Mouse (Mus musculus) ovary, postnatal 36 days (tissue): ENCODE measurements around the gene Cct8l1.

Source experiments
- DNase-seq: peaks from one replicate; pipeline ENCODE4 v3.0.0; 2022; ENCODE audit warnings: low spot score, mixed read lengths

Gene Cct8l1

GRCm38 (mm10) chr5:25530629-25531028 is 14.8 kb downstream of the Cct8l1 start:
- DNase-seq: no peak

- no peak for DNase-seq
Measured at GRCm38 (mm10) chr5:25532256-25533147, 16.6 kb downstream of the Cct8l1 start.

GRCm38 (mm10) chr5:25533298-25533697 is 17.4 kb downstream of the Cct8l1 start:
- no peak for DNase-seq

DNA sequence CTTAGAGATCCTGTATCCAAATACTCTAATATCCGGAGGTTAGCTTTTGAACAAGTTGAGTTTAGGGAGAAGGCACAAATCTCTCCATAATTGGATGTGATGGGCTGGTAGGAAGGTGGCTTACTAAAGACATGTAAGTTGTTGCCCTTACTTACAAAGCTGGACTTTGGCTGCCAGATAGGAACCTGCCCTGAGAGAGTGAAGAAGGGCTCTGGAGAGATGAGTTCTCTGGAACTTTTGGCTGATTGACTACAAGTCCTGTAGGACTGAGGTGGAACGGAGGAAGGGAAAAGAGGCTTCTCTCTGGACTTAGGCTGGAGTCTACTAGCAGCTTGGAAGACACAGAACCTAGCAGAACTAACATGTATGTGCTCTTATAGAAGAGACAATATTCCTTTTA is 19.7 kb downstream of the Cct8l1 start:
- DNase-seq: no peak

DNA sequence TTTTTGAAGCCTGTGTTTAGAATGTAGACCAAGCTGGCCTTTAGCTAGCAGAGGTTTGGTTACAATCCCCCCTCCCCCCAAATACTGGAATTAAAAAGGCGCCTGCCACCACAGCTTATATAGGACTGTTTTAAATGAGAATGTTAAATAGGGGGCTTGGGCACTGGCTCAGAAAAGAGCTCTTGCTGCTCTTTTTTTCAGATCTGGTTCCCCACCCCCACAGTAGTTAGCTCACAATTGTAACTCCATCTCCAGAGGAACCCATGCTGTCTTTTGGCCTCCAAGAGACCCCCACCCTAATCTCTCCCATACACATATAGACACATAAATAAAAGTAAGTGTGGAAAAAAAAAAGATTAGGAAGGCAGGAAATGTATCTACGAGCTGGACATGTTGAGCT is 20.6 kb downstream of the Cct8l1 start:
- DNase-seq: no peak

- no peak for DNase-seq
Measured at GRCm38 (mm10) chr5:25536921-25537409, 21.1 kb downstream of the Cct8l1 start.

- no peak for DNase-seq
Measured at GRCm38 (mm10) chr5:25540412-25540811, 24.5 kb downstream of the Cct8l1 start.

- DNase-seq: no peak
Measured at GRCm38 (mm10) chr5:25540921-25541320, 25.1 kb downstream of the Cct8l1 start.

GRCm38 (mm10) chr5:25541661-25542060 is 25.8 kb downstream of the Cct8l1 start:
- no peak for DNase-seq

GRCm38 (mm10) chr5:25544061-25544460 is 28.2 kb downstream of the Cct8l1 start:
- DNase-seq: no peak

GRCm38 (mm10) chr5:25544566-25544965 is 28.7 kb downstream of the Cct8l1 start:
- DNase-seq: no peak

GRCm38 (mm10) chr5:25546912-25547311 is 31.0 kb downstream of the Cct8l1 start:
- no peak for DNase-seq

DNA sequence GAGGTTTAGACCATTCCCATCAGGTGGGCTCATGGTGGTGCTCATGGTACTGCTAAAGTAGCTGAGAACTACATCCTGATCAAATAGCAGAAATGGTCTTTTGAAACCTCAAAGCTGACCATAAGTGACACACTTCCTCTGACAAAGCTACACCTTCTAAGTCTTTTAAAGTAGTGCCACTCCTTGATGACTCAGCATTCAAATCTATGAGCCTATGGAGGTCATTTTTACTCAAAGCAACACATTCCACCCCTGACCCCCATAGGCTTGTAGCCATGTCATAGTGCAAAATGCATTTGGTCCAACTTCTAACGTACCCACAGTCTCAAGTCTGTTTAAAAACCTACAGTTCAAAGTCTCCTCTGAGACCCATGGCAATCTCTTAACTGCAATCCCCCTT is 35.0 kb downstream of the Cct8l1 start:
- no peak for DNase-seq

- no peak for DNase-seq
Measured at GRCm38 (mm10) chr5:25554210-25554609, 38.3 kb downstream of the Cct8l1 start.

GRCm38 (mm10) chr5:25554689-25555088 is 38.8 kb downstream of the Cct8l1 start:
- DNase-seq: no peak

GRCm38 (mm10) chr5:25555684-25556083 is 39.8 kb downstream of the Cct8l1 start:
- DNase-seq: no peak

DNA sequence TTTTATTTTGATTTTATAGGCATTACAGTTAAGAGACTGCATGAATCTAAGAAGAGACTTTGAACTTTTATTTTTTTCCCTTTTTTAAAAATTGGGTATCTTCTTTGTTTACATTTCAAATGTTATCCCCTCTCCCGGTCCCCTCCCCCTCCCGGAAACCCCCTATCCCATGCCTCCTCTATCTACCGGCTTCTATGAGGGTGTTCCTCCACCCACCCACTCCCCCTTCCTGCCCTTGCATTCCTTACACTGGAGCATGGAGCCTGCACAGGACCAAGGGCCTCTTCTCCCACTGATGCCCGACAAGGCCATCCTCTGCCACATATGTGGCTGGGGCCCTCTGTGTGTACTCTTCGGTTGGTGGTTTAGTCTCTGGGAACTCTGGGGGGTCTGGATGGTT is 40.5 kb downstream of the Cct8l1 start:
- no peak for DNase-seq
